Mouse (Mus musculus) mature B cell (primary cell): ENCODE results near the gene Fbxo22.
"Not testable (repeated sequence)": the region's sequence is repeated elsewhere in the genome, so short reads cannot be mapped to it uniquely, and the experiment has no call there.

Experiments
- in situ Hi-C: fragments of 300-500 bp; cut with MboI; formaldehyde crosslinking; loops from 2 replicates; pipeline ENCODE4 v1.14.3; 2019

Gene Fbxo22

GRCm38 (mm10) chr9:55236235-55237165 lies 27.8 kb downstream of the Fbxo22 start:
- in situ Hi-C loops, result no loop called here

GRCm38 (mm10) chr9:55240852-55241251 lies 32.1 kb downstream of the Fbxo22 start:
- in situ Hi-C loops, result no loop called here

GRCm38 (mm10) chr9:55241863-55242685 lies 33.3 kb downstream of the Fbxo22 start:
- in situ Hi-C loops, result no loop called here

GRCm38 (mm10) chr9:55243280-55243679 lies 34.6 kb downstream of the Fbxo22 start:
- in situ Hi-C loops, result no loop called here

- in situ Hi-C loops, result no loop called here
These were observed 35.4 kb downstream of the Fbxo22 start for GRCm38 (mm10) chr9:55244079-55244478.

- in situ Hi-C loops, result not testable (repeated sequence)
These were observed 36.5 kb downstream of the Fbxo22 start for GRCm38 (mm10) chr9:55245057-55245750.

- in situ Hi-C loops, result no loop called here
These were observed 37.7 kb downstream of the Fbxo22 start for GRCm38 (mm10) chr9:55246440-55246839.

- in situ Hi-C loops, result no loop called here
These were observed 38.2 kb downstream of the Fbxo22 start for GRCm38 (mm10) chr9:55246918-55247317.

GRCm38 (mm10) chr9:55248465-55248864 lies 39.7 kb downstream of the Fbxo22 start:
- in situ Hi-C loops, result no loop called here

- in situ Hi-C loops, result no loop called here
These were observed 42.0 kb downstream of the Fbxo22 start for GRCm38 (mm10) chr9:55250595-55251247.

- in situ Hi-C loops, result not testable (repeated sequence)
These were observed 43.4 kb downstream of the Fbxo22 start for GRCm38 (mm10) chr9:55252097-55252496.

GRCm38 (mm10) chr9:55253849-55254248 lies 45.1 kb downstream of the Fbxo22 start:
- in situ Hi-C loops, result no loop called here

- in situ Hi-C loops, result no loop called here
These were observed 46.3 kb downstream of the Fbxo22 start for GRCm38 (mm10) chr9:55255056-55255455.

GRCm38 (mm10) chr9:55255604-55256003 lies 46.9 kb downstream of the Fbxo22 start:
- in situ Hi-C loops, result no loop called here

GRCm38 (mm10) chr9:55257105-55257504 lies 48.4 kb downstream of the Fbxo22 start:
- in situ Hi-C loops, result no loop called here

GRCm38 (mm10) chr9:55259741-55260140 lies 51.0 kb downstream of the Fbxo22 start:
- in situ Hi-C loops, result no loop called here

GRCm38 (mm10) chr9:55264356-55265302 lies 55.9 kb downstream of the Fbxo22 start:
- in situ Hi-C loops, result no loop called here

GRCm38 (mm10) chr9:55271960-55272560 lies 63.3 kb downstream of the Fbxo22 start:
- in situ Hi-C loops, result no loop called here

GRCm38 (mm10) chr9:55273906-55274305 lies 65.2 kb downstream of the Fbxo22 start:
- in situ Hi-C loops, result no loop called here
